Mouse (Mus musculus): Measurements from ENCODE around the gene Gm20388. TPM values are rescaled to one million over a fixed set of nuclear protein-coding genes. Genes with fewer than 3 reads are reported as not detected.

Gm20388 gene
- total RNA-seq, 2 experiments from 2014 or later: 8.8 TPM

- DNase-seq (ENCODE audit: extremely low spot score in 1 of 2, low spot score in 1 of 2): no peak
Observed at GRCm38 (mm10) chr8:121176291-121176690, 1265.7 kb downstream of the Gm20388 start.

- no peak for DNase-seq (ENCODE audit: extremely low spot score in 1 of 2, low spot score in 1 of 2)
Observed at GRCm38 (mm10) chr8:121180474-121181284, 1270.0 kb downstream of the Gm20388 start.

GRCm38 (mm10) chr8:121181285-121181884 is 1270.7 kb downstream of the Gm20388 start:
- DNase-seq (ENCODE audit: extremely low spot score in 1 of 2, low spot score in 1 of 2): no peak

- DNase-seq (ENCODE audit: extremely low spot score in 1 of 2, low spot score in 1 of 2): no peak
Observed at GRCm38 (mm10) chr8:121187491-121188364, 1277.1 kb downstream of the Gm20388 start.

GRCm38 (mm10) chr8:121188994-121189393 is 1278.4 kb downstream of the Gm20388 start:
- DNase-seq (ENCODE audit: extremely low spot score in 1 of 2, low spot score in 1 of 2): no peak

- DNase-seq (ENCODE audit: extremely low spot score in 1 of 2, low spot score in 1 of 2): no peak
Observed at GRCm38 (mm10) chr8:121192451-121192850, 1281.8 kb downstream of the Gm20388 start.

- no peak for DNase-seq (ENCODE audit: extremely low spot score in 1 of 2, low spot score in 1 of 2)
Observed at GRCm38 (mm10) chr8:121195970-121196369, 1285.3 kb downstream of the Gm20388 start.

GRCm38 (mm10) chr8:121196726-121197668 is 1286.4 kb downstream of the Gm20388 start:
- no peak for DNase-seq (ENCODE audit: extremely low spot score in 1 of 2, low spot score in 1 of 2)

- no peak for DNase-seq (ENCODE audit: extremely low spot score in 1 of 2, low spot score in 1 of 2)
Observed at GRCm38 (mm10) chr8:121200069-121200468, 1289.4 kb downstream of the Gm20388 start.

GRCm38 (mm10) chr8:121200979-121201378 is 1290.3 kb downstream of the Gm20388 start:
- DNase-seq (ENCODE audit: extremely low spot score in 1 of 2, low spot score in 1 of 2): no peak

- DNase-seq (ENCODE audit: extremely low spot score in 1 of 2, low spot score in 1 of 2): no peak
Observed at GRCm38 (mm10) chr8:121201651-121202050, 1291.0 kb downstream of the Gm20388 start.

GRCm38 (mm10) chr8:121203612-121204376 is 1293.2 kb downstream of the Gm20388 start:
- DNase-seq (ENCODE audit: extremely low spot score in 1 of 2, low spot score in 1 of 2): peak in 1 of 2 experiments; percentile 47

GRCm38 (mm10) chr8:121207171-121207570 is 1296.5 kb downstream of the Gm20388 start:
- DNase-seq (ENCODE audit: extremely low spot score in 1 of 2, low spot score in 1 of 2): no peak

GRCm38 (mm10) chr8:121210627-121211026 is 1300.0 kb downstream of the Gm20388 start:
- no peak for DNase-seq (ENCODE audit: extremely low spot score in 1 of 2, low spot score in 1 of 2)

GRCm38 (mm10) chr8:121213236-121213635 is 1302.6 kb downstream of the Gm20388 start:
- peak in 1 of 2 experiments; percentile 24 for DNase-seq (ENCODE audit: extremely low spot score in 1 of 2, low spot score in 1 of 2)

- DNase-seq (ENCODE audit: extremely low spot score in 1 of 2, low spot score in 1 of 2): no peak
Observed at GRCm38 (mm10) chr8:121213651-121214050, 1303.0 kb downstream of the Gm20388 start.

- no peak for DNase-seq (ENCODE audit: extremely low spot score in 1 of 2, low spot score in 1 of 2)
Observed at GRCm38 (mm10) chr8:121214975-121215374, 1304.3 kb downstream of the Gm20388 start.

- no peak for DNase-seq (ENCODE audit: extremely low spot score in 1 of 2, low spot score in 1 of 2)
Observed at GRCm38 (mm10) chr8:121216441-121216949, 1305.9 kb downstream of the Gm20388 start.

GRCm38 (mm10) chr8:121218486-121218885 is 1307.8 kb downstream of the Gm20388 start:
- no peak for DNase-seq (ENCODE audit: extremely low spot score in 1 of 2, low spot score in 1 of 2)
